Mouse (Mus musculus): ENCODE data around the gene Vmn1r40.

DNA sequence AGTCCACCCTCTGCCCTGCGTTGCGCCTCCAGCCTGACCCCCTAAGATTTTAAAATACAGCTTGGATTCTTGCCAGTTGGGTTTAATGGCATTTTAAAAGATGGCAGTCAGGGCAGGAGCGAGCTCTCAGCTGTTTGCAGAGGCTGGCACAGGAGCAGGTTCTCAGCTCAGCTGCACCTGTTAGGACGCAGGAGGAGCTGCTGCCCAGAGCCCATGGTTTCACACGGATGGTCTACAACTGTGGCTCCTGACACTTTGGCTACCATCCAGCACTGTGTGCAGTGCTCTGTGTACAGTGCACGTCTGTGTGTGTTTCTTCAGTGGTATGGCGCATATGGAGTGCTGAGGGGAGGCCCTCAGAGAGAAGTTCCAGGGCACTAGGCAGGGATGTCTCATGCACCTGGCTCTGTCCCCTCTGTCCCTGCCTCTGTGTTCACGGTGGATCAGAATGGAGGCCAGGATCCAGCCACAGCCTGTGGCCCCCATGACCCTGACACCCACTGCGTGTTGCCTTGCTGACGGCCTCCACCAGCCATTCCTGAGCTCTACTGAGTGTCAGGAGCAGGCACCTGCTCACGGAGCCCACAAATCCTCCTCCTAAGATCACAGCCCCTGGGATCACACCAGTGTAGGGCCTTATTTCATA, 34.1 kb upstream of the Vmn1r40 start:
- no peak for TF ChIP-seq CTCF (IDR thresholded peaks at IDR 0.05; ENCODE audit: borderline replicate concordance, control insufficient read depth, extremely low read depth, insufficient read depth, low read length, poor library complexity)
- TF ChIP-seq POLR2A (IDR thresholded peaks at IDR 0.05; ENCODE audit: control insufficient read depth, extremely low read depth, insufficient read depth, low read length, poor library complexity): no peak

Measured in thymus, adult 2 months (tissue).